Mouse (Mus musculus) heart, adult 18-20 months (tissue): ENCODE results near the gene Tsen34. TPM values are rescaled to one million over a fixed set of nuclear protein-coding genes. Genes with fewer than 3 reads are reported as not detected.

Source experiments
- DNase-seq, 2 experiments: peaks; one replicate each; pipeline ENCODE4 v3.0.0; 2021 to 2022; ENCODE audit warnings: mixed read lengths in 1 of 2
- long read RNA-seq, 2 experiments: library from polyadenylated mRNA; stranded (forward); transcript quantifications; one replicate each; pipeline ENCODE4 v2.0.0; 2021
- total RNA-seq, 2 experiments: library from RNA; stranded (reverse); gene quantifications; 2 replicates each; pipeline ENCODE4 v1.2.3; 2021

The Tsen34 gene
- 10 to 100 TPM; 68.7 to 70.3 TPM for total RNA-seq
- long read RNA-seq, experiment 1, transcript Tsen34-204 (5 exons, 1,779 nt) = major isoform, 62 of 87 reads
- long read RNA-seq, experiment 1, partial matches to known transcripts = 1 of 87 reads
- long read RNA-seq, experiment 1, other reads (novel, unspliced or antisense) = 22 of 87 reads
- long read RNA-seq, experiment 2, transcript Tsen34-204 (5 exons, 1,779 nt) = major isoform, 36 of 50 reads
- long read RNA-seq, experiment 2, partial matches to known transcripts = 2 of 50 reads
- long read RNA-seq, experiment 2, other reads (novel, unspliced or antisense) = 9 of 50 reads

DNA sequence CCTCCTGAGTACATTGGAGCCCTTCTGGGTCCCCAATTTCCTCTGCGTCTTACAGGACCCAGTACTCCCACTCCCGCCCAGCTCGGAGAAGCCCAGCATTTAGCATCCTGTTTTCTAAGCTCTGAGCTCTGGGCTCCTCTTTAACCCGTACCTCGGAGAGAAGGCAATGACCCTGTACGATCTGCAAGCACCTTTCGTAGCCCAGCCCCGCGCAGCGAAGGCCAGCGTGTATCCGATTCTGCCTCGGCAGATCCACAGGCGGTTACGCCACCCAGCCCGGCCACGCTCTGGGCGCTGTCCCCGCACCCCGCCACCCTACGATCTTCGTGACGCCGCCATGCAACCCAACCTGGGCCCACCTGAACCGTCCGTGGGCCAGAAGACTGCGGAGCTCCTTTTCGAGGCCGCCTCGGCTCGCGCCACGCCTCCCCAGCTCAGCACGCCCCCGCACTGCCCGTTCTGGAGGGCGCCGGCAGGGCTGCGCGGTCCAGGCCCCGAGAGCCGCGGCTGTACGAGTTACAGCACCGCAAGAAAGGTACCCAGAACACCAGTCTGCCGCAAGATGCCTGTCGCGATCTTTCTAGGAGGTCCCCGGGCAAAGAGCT is at the start of gene Tsen34:
Tsen34 (plus strand) TSS at position 482 of the 605 bp plus-strand sequence.
- no peak for DNase-seq

DNA sequence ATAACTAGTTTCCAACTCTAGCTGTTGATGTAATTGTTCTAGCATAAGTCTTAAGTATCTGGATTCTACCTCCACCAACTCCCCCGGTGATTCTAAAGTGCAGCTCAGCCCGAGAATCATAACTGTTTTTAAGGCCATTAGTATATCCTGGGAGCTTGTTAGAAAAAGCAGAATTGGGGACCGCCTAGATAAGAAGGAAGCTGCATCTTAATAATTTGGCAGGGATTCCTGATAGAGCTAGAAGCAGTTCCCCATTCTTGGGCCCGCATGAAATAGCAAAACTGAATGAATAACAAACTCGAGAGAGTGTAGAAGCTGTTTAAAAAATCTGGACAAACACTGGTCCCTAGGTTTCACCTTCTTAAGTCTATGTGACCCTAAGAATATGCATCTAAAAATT is 49.3 kb upstream of the Tsen34 start:
- DNase-seq = no peak

DNA sequence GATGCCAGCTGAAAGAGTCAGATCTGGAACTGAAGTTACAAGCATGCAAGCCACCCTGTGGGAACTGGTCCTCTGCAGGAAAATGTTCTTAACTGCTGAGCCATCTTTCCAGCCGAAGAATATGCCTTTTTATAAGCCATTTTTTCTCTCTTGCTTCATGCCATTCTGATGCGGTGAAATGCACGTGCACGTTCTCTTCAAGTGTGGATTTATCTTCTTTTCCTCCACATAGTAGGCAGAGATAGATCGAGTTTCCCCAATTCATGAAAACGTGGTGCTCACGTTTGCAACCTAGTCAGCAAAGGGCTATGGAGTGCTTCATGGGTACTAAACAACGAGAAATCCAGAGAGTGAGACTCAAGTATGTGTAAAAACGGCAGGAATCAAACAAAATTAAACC is 48.8 kb upstream of the Tsen34 start:
- no peak for DNase-seq

DNA sequence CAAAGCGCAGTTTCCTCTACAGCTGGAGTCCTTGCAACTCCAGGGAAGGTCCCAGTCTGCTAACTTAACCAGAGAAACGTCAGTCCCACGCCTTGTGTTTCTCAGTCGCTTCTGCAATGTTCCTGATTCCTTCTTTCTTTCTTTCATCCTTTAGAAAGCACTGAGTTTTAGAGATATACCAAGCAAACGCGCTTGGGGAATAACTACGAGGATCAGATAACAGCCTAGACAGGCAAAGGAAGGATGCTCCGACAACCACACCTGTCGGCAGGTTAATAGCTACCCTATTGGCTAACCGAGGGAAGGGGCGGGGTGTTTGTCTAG is 48.4 kb upstream of the Tsen34 start:
- DNase-seq = no peak

DNA sequence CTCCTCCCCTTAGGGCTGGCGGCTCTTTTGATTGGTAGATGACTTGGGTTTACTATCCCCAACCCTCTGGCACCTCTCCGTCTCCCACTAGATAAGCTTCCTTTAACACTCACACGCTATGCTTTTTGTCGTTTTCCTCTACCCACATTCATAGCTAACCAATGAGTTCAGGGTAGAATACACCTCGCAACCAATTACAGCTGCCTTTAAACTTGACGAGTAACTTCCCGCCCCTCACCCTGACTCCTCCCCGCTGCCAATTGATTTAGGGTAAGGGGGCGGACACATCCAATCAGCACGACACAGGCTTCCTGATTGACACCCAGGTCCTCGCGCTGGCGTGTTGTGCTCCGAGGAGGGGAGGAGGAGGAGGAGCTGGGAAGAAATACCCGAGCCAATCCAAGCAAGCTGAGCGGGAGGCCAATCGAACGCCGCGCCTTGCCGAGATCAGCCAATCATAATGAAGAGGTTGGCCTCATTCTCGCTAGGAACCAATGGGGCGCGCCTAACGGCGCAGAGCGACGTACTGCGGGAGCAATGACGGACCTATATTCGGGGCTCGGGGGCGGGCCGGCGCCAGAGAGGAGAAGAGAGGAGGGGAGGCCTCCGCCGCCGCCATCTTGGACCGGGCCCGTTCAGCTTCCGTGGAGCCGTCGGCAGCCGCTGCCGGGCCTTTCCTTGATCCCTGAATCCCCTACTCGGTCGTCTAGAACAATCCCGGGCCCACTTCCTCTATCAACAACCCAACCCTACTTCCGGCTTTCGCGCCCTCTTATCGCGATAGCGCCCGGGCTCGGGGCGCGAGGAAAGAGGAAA is 47.8 kb upstream of the Tsen34 start, which contains the start of gene Cnot3:
Cnot3 (plus strand) TSS at position 597 of the 816 bp plus-strand sequence.
- peak; percentile 98 to 100 for DNase-seq

DNA sequence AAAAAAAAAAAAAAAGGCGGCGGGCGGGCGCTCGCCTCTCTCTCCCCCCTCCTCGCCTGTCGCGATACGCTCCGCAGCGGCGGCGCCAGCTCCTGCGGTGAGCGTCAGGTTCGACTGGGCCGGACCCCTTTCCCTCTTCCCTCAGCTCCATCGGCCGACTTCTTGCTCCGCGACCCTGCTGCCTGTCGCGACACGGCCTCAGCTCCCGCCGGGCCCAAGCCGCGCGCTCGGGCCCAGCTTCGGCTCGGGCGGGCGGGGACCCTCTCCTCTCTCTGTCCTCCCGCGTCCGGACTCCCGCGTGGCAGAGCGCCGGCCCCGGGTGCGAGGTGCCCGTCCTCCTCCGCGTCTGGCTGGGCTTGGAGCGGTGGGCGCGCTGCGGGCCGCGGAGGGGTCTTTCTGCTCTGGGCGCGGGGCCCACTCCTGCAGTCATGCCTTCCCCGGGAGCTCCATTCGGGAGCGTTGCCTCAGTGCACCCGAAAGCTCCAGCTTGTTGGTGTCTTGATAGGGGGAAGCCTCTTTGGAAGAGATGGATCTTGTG is 47.1 kb upstream of the Tsen34 start:
- DNase-seq = peak in 1 of 2 experiments; percentile 45

DNA sequence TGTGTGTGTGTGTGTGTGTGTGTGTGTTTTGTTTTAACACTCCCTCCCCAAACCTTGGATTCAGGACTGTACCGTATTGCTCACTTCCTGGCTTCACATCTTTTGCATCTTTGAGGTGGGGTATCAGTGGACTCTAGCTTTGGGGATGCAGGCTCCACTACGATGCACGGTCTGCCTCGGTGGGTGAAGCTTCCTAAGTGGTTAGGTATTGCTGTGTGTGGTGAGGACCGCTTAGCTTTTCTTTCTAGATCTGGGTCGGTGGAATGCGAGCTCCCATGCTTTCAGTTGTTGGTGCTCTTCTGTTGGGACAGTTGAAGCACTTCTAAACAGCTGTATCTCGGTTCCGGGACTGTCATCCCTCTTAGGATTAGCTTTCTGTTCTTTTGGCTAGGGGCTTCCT is 46.5 kb upstream of the Tsen34 start:
- no peak for DNase-seq

DNA sequence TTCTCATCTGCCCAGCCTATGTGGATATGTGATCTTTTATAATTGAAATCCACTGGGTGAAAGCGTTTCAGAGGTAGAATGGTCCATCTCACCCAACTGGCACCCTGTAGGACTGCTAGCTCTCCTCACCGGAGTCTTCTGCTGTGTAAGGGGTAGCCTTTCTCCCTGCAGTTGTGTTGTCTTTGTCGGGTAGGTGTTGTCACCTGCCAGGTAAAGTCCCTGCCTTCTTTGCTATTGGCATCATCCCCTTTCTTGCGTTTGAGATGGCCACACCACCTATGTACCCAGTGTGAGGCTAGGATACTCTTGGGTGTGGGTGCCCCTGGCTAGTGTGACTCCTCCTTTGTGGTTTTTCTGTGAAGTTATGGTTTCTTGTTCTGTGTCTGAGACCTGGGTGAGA is 46.0 kb upstream of the Tsen34 start:
- DNase-seq = no peak

DNA sequence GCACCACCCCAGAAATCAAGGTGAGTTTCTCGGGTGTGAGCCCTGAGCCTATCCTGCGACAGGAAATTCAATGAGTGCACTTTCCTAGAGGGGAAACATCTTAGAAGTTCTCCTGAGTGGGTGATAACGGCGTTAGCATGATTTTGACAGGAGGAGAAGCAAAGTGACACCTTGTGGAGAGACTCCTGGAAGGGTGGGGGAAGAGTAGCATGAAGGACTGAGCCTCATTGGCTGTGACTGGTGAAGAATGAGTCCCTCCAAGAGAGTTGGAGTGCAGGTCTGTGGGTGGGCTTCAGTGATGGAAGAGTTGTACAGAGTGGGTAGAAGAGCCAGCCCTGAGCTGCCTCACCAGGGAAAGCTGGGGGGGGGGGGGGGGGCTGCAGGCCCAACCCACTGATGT is 35.7 kb upstream of the Tsen34 start:
- no peak for DNase-seq

DNA sequence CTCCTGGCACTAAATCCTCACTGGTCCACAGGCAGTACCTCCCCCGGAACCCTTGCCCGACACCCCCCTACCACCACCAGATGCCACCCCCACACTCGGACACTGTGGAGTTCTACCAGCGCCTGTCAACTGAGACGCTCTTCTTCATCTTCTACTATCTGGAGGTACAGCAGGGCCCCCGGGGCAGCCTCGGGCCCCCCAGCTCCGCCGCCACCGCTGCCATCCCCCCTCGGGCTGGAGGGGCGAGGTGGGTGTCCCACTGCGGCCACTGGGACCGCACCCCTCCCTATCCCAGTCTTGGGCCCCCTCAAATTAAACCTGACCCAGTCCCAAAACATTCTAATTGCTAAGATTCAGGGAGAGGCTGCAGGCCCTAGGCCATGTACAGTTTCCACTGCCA is 34.1 kb upstream of the Tsen34 start:
- no peak for DNase-seq

DNA sequence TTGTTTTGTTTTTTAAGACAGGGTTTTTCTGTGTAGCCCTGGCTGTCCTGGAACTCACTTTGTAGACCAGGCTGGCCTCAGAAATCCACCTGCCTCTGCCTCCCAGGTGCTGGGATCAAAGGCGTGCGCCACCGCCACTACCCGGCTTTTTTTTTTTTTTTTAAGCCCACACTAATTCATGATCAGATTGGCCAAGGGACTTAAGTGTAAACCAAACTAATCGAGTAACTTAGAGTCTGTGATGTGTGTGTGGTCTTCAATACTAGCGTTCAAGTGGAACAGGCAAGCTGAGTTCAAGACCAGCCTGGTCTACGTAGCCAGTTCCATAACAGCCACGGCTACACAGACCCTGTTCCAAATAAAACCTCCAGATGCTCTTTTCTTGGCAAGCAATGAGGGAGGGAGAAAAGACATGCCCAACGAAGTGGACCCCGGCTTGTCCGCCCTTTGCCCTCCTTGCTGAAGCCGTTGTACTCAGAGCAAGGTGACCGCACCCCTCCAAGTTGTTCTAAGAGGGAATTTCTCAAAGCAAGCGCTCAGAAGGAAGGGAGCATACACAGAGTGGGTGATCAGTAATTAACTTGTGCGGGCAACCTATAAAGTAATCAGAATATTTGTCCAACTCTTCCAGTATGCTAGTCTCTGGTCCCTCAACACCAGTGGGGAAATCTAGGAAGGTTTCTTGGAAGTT is 28.0 kb upstream of the Tsen34 start:
- no peak for DNase-seq

DNA sequence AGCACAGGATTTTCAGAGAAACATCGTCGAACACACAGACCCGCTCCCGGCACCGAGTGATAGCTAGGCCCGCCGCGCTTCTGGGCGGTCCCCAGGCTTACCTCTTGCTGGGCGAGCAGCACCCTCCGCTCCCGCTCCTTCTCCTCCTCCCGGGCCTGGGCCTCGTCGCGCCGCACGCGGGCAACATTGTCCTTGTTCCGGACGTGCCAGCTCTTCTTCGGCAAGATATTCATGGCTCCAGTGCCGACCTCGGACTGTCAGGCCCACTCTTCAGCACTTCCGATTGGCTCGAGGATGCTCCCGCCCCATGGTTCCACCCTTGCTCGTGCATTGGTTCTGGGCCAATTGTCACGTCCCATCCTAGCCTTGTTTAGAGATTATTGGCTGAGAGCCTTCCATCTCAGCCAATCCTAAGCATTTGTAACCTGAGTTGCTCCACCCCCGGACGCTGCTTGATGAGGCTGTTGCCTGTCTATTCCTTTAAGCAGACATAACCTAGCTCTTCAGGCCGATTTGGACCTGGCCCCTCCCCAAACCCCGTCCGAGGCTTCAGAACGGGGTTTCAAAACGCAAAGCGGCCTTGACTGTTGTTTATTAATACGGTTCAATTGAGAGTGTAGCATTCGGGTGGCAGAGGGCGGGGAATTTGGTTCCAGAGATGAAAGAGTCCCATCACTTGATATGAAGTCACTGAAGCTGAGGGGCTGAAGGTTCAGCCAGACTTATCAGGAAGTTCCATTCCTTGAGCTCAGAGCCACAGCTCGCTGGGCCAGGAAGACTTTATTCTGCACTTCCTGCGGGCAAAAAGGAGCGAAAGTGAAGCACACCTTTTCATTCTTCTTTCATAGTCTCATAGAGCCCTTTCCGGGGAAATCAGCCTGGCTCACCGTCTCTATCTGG is 27.2 kb upstream of the Tsen34 start, which contains the start of gene Leng1:
Leng1 (minus strand) TSS at position 626 of the 900 bp plus-strand sequence.
- peak; percentile 98 to 99 for DNase-seq

DNA sequence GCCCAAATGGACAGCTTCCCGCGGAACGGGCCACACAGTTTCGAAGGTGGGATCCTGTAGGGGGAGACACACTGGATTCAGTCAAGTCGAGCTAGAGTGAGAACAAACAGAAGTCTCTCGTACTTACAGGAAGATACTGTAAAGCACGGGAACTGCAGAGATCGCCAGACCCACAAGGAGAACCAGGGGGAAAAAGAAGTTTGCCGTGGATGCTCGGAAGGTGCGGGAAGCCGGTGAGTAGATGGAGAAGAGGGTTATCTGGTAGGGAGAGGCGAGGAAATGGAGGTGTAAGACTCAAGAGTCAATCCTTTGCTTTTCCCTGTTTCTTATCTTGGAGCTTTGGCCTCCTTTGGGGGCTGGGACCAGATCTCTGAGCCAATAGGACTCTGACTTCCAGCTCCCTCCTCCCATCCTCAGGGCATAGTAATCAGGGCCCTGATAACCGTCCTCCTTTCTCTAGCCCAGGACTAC is 25.7 kb upstream of the Tsen34 start:
- DNase-seq = peak in 1 of 2 experiments; percentile 27

DNA sequence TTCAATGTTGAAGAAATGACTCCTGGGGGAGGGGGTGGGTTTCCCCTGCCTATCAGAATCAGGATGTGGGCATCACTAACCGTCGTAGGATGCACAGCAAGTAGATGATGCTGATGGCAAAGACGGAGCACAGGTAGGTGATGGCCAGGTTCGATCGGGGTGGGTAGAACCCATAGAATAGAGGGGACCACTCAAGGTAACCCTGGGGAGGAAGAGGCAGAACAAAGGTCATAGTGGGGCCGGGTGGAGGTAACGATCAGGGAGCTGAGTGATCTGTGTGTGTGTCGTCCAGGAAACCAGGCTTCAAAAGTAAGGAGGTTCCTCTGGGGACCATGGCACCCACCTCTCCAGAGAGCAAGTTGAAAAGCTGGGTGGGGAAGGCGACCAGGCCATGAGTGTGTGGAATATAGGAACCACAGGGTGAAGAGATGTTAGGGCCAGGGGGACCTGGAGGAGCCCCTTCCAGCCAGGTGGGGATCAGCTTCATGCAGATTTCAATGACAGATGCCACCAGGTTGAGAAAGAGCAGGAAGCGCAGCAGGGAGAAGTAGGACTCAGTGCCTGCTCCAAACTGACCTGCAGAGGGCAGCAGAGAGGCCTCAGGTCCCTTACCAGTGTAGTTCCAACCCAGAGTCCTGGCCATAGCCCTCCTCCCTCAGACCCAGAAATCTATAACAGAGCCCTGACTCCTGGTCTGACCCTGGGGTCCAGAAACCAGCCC is 18.0 kb upstream of the Tsen34 start:
- peak; percentile 79 to 92 for DNase-seq

DNA sequence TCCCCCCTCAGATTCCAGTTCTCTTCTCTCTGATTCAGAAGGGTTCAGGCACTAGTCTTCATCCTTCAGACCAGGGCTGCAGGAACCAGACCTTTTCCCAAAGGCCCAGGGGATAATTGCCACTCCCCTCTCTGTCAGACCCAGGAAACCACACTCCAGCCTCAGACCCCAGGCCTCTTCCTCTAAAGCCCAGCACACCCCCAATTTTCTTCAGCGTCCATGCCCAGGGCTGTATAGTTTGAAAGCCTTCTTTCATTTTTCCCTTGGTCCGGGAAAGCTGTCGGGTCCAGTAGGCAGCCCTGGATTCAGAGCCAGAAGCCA is 17.5 kb upstream of the Tsen34 start:
- DNase-seq = no peak

DNA sequence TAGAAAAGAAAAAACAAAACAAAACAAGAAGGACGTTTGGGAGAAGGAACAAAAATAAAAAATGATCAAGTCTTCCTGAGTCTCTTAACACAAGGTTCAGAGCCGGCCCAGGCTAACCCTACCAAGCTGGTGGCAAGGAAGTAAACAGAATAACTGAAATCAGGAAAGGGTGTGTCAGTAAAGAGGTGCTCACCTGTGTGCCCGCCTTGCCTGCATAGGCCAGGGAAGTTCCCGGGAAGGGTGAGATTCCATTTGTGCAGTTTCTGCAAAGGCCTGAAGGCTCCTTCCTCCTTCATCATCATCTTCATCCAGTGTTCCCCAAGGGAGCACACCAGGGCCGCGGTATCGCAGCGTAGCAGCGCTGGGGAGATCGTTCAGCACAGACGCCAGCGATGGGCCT is 16.3 kb upstream of the Tsen34 start:
- DNase-seq = no peak

DNA sequence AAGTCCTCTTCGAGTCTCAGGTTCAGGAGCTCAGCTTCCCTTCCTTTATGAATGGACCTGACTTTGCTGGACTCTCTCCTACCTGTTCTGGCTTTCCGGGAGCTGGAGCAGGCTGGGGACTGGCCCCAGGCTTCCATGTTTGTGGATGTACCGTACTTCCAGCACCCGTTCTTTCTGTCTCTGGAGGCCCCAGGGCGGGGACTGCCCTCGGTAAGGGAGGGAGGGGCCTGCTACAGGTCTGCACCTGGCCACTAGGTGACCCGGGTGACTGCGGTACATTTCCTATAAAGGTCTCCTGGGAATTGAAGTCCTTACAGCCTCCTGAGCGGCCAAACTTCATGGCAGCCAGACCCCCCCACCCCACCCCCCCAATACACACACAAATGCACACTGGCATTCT is 15.3 kb upstream of the Tsen34 start, which contains the start of gene Tmc4:
Tmc4 (minus strand) TSS at position 212 of the 400 bp plus-strand sequence.
- no peak for DNase-seq

DNA sequence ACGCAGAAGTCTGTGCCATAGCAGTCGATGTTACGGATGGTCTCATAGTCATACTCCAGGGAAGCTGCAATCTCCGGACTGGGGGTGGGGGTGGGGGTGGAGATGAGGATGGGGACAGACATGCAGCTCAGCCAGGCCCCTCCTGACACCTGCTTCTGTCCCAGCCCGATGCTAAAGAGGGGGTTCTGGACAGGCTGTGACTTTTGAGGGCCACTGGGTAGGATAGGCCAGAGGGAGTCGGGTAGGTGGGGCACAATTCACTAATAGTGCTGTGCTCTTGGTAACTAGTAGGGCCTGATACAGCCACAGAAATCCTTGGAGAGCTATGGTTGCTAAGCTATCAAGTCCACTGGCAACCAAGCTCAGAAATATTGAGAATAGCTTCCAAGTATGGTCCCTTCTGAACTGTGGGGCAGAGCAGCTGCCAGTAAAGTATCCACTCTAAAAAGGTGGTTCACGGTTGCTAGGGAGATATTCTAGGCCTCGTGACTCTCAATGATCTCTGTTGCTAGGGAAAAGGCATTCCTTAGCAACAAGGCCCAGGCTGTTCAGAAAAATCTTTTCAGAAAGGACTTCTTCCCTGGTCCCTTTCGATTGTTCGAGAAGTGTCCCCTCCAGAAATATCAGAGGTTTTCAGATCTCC is 8.6 kb upstream of the Tsen34 start:
- DNase-seq = no peak

DNA sequence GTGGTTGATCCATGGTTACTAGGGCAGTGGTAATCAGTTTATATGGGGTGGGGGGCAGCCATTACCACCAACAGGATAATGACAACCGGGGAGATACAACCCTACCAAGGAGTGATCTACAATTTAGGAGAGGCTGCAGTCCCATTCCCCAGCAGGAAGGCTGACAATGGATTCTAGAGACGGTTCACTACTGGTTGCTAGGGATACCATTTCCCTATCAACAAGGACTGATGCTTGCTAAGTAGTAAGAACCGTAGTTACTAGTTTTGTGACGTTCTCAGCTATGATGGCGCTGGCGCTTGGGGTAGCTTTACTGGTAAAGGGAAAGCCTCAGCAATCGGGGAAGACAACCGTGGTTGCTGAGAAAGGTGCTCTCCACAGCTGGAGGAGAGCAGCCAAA is 8.0 kb upstream of the Tsen34 start:
- DNase-seq = no peak
